Mouse (Mus musculus) kidney, embryonic 16.5 days (tissue): ENCODE measurements around the gene Stat1. TPM values are rescaled to one million over a fixed set of nuclear protein-coding genes. Genes with fewer than 3 reads are reported as not detected.
A peak's percentile ranks its signal among the peaks of the same experiment; 100 is the strongest.

Source experiments
- ATAC-seq: fragments of 200-750 bp; cut with Nextera tagmentation; 2 replicates; pipeline ENCODE4 v1.8.0; 2017; ENCODE audit warnings: moderate TSS enrichment; ENCODE audit not compliant: low FRiP score, low TSS enrichment
- H3K27ac ChIP-seq: fragments of 300-500 bp; sonication (generic); 2 replicates; pipeline ENCODE4 v1.5.1; 2014; ENCODE audit warnings: low read length
- H3K27me3 ChIP-seq: fragments of 300-500 bp; sonication (generic); 2 replicates; pipeline ENCODE4 v1.6.1; 2014; ENCODE audit warnings: low read length, control low read depth, mixed read lengths; ENCODE audit not compliant: insufficient read depth
- H3K36me3 ChIP-seq: fragments of 300-500 bp; sonication (generic); 2 replicates; pipeline ENCODE4 v1.6.1; 2014; ENCODE audit warnings: low read length, control low read depth, mixed read lengths; ENCODE audit not compliant: insufficient read depth
- H3K4me1 ChIP-seq: fragments of 300-500 bp; sonication (generic); 2 replicates; pipeline ENCODE4 v1.6.1; 2014; ENCODE audit warnings: low read length, control low read depth, mixed read lengths; ENCODE audit not compliant: insufficient read depth
- H3K4me2 ChIP-seq: fragments of 300-500 bp; sonication (generic); replicated peaks from 2 replicates; pipeline ENCODE4 v1.6.1; 2014; ENCODE audit warnings: low read depth, low read length
- H3K4me3 ChIP-seq: fragments of 300-500 bp; sonication (generic); 2 replicates; pipeline ENCODE4 v1.5.1; 2014; ENCODE audit warnings: mild to moderate bottlenecking, low read length
- H3K9ac ChIP-seq: fragments of 300-500 bp; sonication (generic); replicated peaks from 2 replicates; pipeline ENCODE4 v1.6.1; 2014; ENCODE audit warnings: low read length
- H3K9me3 ChIP-seq: fragments of 300-500 bp; sonication (generic); 2 replicates; pipeline ENCODE4 v1.6.1; 2016; ENCODE audit warnings: low read length, control low read depth
- WGBS: fragments of 180-500 bp; shearing (Covaris S2); extraction: QIAGEN DNeasy Blood & Tissue Kit; methylation state at CpG from one replicate; pipeline ENCODE4 v1.1.7; 2014; 5-methylcytosine and 5-hydroxymethylcytosine counted together
- polyA plus RNA-seq: library from polyadenylated mRNA; unstranded; fragments of >200 nt; fragmentation: Nextera tagmentation; extraction: Ambion mirVana; gene quantifications from 2 replicates; pipeline ENCODE4 v1.2.1, GENCODE M21; 2015

Gene Stat1
- polyA plus RNA-seq, 1 experiment from 2014 or later, result 18.6 TPM

- H3K9ac ChIP-seq, result no peak overlapping the region
- WGBS, result 68% methylated on average over 10 of the region's 10 CpGs
- no peak overlapping the region for H3K4me3 ChIP-seq
- H3K4me2 ChIP-seq, result no peak overlapping the region
- 0 out of 2 replicates have a peak, but pooled peaks have one; percentile 16 for ATAC-seq
- H3K27ac ChIP-seq, result no peak overlapping the region
- peaks cover 13% of the 10 kb centered on the region for H3K4me1 ChIP-seq
- no peaks in the 10 kb centered on the region for H3K9me3 ChIP-seq
- no peaks in the 10 kb centered on the region for H3K36me3 ChIP-seq
- no peaks in the 10 kb centered on the region for H3K27me3 ChIP-seq
Observed at GRCm38 (mm10) chr1:52144907-52145306, 25.7 kb downstream of the Stat1 start.

DNA sequence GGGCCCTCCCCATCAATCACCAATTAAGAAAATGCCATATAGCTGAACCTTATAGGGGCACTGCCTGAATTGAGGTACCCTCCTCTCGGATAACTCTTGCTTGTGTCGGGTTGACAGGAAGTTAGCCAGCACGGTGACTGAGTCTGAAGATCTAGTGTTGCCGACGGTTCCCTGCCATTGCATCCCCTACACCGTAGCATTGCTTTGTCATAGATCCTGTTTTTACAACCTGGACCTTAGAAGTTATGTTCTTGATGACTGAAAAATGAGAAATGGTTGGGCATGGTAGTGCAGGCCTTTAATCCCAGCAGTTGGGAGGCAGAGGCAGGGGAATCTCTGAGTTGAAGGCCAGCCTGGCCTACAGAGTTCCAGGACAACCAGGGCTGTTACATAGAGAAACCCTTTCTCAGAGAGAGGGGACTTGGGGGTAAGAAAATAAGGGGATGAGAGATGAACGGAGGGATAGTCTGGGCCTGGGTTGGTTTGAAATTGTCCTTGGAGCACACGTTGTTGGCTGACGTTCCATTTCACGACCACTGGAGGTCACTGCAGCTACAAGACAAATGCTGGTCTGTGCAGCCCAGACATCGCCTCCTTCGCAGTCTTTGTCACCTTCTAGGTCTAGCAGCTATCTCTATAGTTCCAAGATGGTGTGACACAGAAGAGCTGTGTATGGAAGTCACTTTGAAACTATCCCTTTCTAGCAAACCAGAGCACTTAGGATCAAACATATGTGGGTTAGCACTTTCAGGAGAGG lies 27.2 kb downstream of the Stat1 start:
- H3K9me3 ChIP-seq, result no peaks in the 10 kb centered on the region
- no peaks in the 10 kb centered on the region; the same call in 1 of the 2 replicates for H3K36me3 ChIP-seq
- no peak overlapping the region for H3K4me3 ChIP-seq
- no peaks in the 10 kb centered on the region for H3K27me3 ChIP-seq
- peaks cover 18% of the 10 kb centered on the region; the same call in 1 of the 2 replicates for H3K4me1 ChIP-seq
- H3K4me2 ChIP-seq, result no peak overlapping the region
- no peak overlapping the region for H3K9ac ChIP-seq
- 48% methylated on average over 12 of the region's 12 CpGs for WGBS
- ATAC-seq, result peak; percentile 58; the same call in 1 of the 2 replicates
- no peak overlapping the region for H3K27ac ChIP-seq

- no peaks in the 10 kb centered on the region for H3K27me3 ChIP-seq
- peaks cover 19% of the 10 kb centered on the region; the same call in 1 of the 2 replicates for H3K4me1 ChIP-seq
- no peak overlapping the region for H3K9ac ChIP-seq
- H3K4me3 ChIP-seq, result no peak overlapping the region
- no peak overlapping the region for H3K4me2 ChIP-seq
- H3K9me3 ChIP-seq, result no peaks in the 10 kb centered on the region
- WGBS, result 83% methylated on average over 2 of the region's 2 CpGs
- H3K27ac ChIP-seq, result no peak overlapping the region
- no peaks in the 10 kb centered on the region; the same call in 1 of the 2 replicates for H3K36me3 ChIP-seq
- ATAC-seq, result no peak
Observed at GRCm38 (mm10) chr1:52147431-52147830, 28.2 kb downstream of the Stat1 start.

DNA sequence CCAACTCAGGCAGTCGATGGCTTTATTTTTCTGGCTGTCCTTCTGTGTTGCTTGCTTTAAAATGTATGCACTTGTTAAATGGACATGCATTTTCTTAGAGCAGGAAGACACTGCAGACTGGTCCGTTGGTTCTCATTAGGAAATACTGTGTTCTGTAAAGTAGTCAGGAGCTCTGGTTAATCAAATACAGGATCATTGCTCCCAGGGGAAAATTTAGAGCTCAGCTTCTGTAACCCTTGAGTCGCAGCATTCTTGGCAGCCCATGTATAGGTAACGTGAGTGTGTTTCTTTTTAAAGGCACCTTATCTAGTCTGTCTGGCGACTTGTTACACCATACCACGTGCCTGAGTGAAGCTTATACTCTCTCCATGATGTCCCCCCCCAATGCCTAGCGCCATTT lies 28.9 kb downstream of the Stat1 start:
- H3K27ac ChIP-seq, result no peak overlapping the region
- no peaks in the 10 kb centered on the region; the same call in 1 of the 2 replicates for H3K36me3 ChIP-seq
- WGBS, result 62% methylated on average over 7 of the region's 7 CpGs
- H3K27me3 ChIP-seq, result no peaks in the 10 kb centered on the region
- no peak overlapping the region for H3K9ac ChIP-seq
- H3K4me2 ChIP-seq, result no peak overlapping the region
- ATAC-seq, result no peak
- H3K4me1 ChIP-seq, result peaks cover 23% of the 10 kb centered on the region; the same call in 1 of the 2 replicates
- H3K9me3 ChIP-seq, result no peaks in the 10 kb centered on the region
- no peak overlapping the region for H3K4me3 ChIP-seq

DNA sequence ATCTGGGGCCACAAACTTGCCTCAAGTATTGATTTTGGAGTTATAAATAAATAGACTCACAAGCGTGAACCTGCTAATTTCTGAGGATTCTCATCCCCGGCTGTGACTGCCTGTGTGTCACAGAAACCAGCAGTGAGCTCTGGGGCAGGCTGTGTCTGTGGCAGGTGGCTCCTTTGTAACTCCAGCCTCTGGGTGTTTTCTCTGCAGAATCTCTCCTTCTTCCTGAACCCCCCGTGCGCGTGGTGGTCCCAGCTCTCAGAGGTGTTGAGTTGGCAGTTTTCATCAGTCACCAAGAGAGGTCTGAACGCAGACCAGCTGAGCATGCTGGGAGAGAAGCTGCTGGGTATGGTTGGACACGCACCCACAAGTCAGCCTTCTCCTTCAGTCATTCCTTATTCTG lies 29.5 kb downstream of the Stat1 start:
- H3K4me1 ChIP-seq, result peaks cover 23% of the 10 kb centered on the region; the same call in 1 of the 2 replicates

GRCm38 (mm10) chr1:52149934-52150346 lies 30.7 kb downstream of the Stat1 start:
- H3K4me3 ChIP-seq, result no peak overlapping the region
- no peak for ATAC-seq
- peaks cover 29% of the 10 kb centered on the region for H3K4me1 ChIP-seq
- no peaks in the 10 kb centered on the region for H3K27me3 ChIP-seq
- H3K9me3 ChIP-seq, result no peaks in the 10 kb centered on the region
- H3K4me2 ChIP-seq, result no peak overlapping the region
- H3K36me3 ChIP-seq, result peaks cover 2% of the 10 kb centered on the region; the same call in 1 of the 2 replicates
- 0 out of 2 replicates have a peak overlapping the region, but pooled peaks have one; percentile 7 for H3K9ac ChIP-seq
- WGBS, result 76% methylated on average over 9 of the region's 9 CpGs
- H3K27ac ChIP-seq, result no peak overlapping the region

More for the DNA sequence above, 29.5 kb downstream of the Stat1 start:
- Histone ChIP-seq H3K27me3 (no peaks in the 10 kb centered on the region), H3K4me2 (no peak overlapping the region), H3K27ac (no peak overlapping the region), H3K36me3 (no peaks in the 10 kb centered on the region; the same call in 1 of the 2 replicates), H3K9me3 (no peaks in the 10 kb centered on the region), H3K4me3 (no peak overlapping the region), H3K9ac (no peak overlapping the region)
- no peak for ATAC-seq
- 79% methylated on average over 7 of the region's 7 CpGs for WGBS

DNA sequence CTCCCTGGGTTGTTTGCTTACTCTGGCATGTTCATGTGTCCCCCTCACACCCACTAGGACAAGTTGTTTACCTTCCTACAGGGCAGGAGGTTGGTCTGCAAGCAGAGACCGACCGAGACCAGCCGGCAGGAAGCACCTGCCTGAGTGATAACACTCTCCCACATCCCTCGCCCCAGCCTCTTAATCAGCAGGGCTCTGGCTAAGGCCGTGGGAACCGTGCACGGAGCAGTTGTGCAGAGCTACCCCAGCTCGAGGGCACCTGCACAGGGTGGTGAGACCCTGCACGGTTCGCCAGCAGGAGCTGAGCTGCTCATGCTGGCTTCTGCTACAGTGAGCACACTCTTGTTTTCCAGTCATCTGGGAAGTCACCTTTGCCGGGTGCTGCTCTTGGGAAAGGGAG lies 31.4 kb downstream of the Stat1 start:
- Histone ChIP-seq H3K4me2 (no peak overlapping the region), H3K36me3 (peaks cover 2% of the 10 kb centered on the region; the same call in 1 of the 2 replicates), H3K9me3 (no peaks in the 10 kb centered on the region), H3K4me1 (peaks cover 33% of the 10 kb centered on the region), H3K9ac (0 out of 2 replicates have a peak overlapping the region, but pooled peaks have one; percentile 9), H3K4me3 (no peak overlapping the region), H3K27ac (peak overlapping the region; percentile 20; the same call in 1 of the 2 replicates), H3K27me3 (no peaks in the 10 kb centered on the region)
- ATAC-seq, result peak; percentile 74
- 29% methylated on average over 11 of the region's 11 CpGs for WGBS

DNA sequence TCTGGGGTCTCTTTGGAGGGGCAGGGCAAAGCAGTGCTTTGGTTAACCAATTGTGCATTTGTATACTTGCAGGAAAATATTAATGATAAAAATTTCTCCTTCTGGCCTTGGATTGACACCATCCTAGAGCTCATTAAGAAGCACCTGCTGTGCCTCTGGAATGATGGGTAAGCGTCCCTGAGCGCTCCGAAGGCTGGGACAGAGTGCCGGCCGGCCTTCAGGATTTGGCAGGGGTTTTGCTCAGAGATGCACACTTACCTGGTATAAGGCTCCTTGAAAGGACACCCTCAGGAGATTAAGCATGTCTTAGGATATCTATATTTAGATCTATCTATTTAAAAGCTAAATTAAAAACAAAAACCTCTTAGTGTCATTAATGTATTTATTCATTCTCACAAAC lies 31.9 kb downstream of the Stat1 start:
- 0 out of 2 replicates have a peak overlapping the region, but pooled peaks have one; percentile 9 for H3K9ac ChIP-seq
- 96% methylated on average over 5 of the region's 5 CpGs for WGBS
- peaks cover 33% of the 10 kb centered on the region for H3K4me1 ChIP-seq
- ATAC-seq, result no peak
- H3K9me3 ChIP-seq, result no peaks in the 10 kb centered on the region
- peak overlapping the region; percentile 20; the same call in 1 of the 2 replicates for H3K27ac ChIP-seq
- no peak overlapping the region for H3K4me2 ChIP-seq
- H3K27me3 ChIP-seq, result no peaks in the 10 kb centered on the region
- no peak overlapping the region for H3K4me3 ChIP-seq
- peaks cover 2% of the 10 kb centered on the region; the same call in 1 of the 2 replicates for H3K36me3 ChIP-seq

GRCm38 (mm10) chr1:52152369-52152768 lies 33.1 kb downstream of the Stat1 start:
- ATAC-seq, result no peak
- no peak overlapping the region for H3K4me3 ChIP-seq
- WGBS, result 33% methylated on average over 13 of the region's 13 CpGs
- 0 out of 2 replicates have a peak overlapping the region, but pooled peaks have one; percentile 22 for H3K27ac ChIP-seq
- no peaks in the 10 kb centered on the region for H3K27me3 ChIP-seq
- no peaks in the 10 kb centered on the region for H3K9me3 ChIP-seq
- H3K4me1 ChIP-seq, result peaks cover 33% of the 10 kb centered on the region
- peaks cover 2% of the 10 kb centered on the region; the same call in 1 of the 2 replicates for H3K36me3 ChIP-seq
- no peak overlapping the region for H3K4me2 ChIP-seq
- no peak overlapping the region for H3K9ac ChIP-seq

DNA sequence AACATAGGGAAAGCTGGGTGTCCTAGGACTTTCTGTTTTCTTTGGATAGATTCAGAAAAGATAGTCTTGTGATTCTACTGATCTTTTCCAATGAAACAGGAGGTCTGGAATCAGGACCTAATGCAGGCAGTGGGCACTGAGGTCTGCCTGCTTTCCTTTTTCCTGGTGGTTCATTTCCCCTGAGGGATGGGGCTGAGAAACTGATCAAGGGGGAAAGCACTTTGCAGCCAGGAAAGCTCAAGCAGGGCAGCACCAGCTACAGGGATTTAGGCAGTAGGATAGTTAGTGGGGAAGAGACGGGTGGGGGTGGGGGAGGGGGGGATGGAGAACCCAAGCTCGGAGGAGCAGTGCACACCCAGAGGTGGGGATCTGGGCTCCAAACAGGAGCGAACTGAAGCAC lies 33.7 kb downstream of the Stat1 start:
- no peak overlapping the region for H3K9ac ChIP-seq
- 52% methylated on average over 3 of the region's 3 CpGs for WGBS
- H3K36me3 ChIP-seq, result peaks cover 2% of the 10 kb centered on the region
- H3K4me2 ChIP-seq, result no peak overlapping the region
- no peak overlapping the region for H3K27ac ChIP-seq
- H3K9me3 ChIP-seq, result no peaks in the 10 kb centered on the region
- no peak overlapping the region for H3K4me3 ChIP-seq
- peaks cover 33% of the 10 kb centered on the region for H3K4me1 ChIP-seq
- no peak for ATAC-seq
- no peaks in the 10 kb centered on the region for H3K27me3 ChIP-seq
